Mouse (Mus musculus) layer of hippocampus, adult 8-10 months (tissue): ENCODE measurements around the gene Txlna. TPM values are rescaled to one million over a fixed set of nuclear protein-coding genes. Genes with fewer than 3 reads are reported as not detected.

Experiments used
- DNase-seq, 2 experiments: peaks; one replicate each; pipeline ENCODE4 v3.0.0; 2022; ENCODE audit warnings: low spot score in 2 of 2
- total RNA-seq, 4 experiments: library from RNA; stranded (reverse); gene quantifications; 2 replicates each; pipeline ENCODE4 v1.2.4; 2022

Gene Txlna
- total RNA-seq, 4 experiments from 2014 or later, result 42.1 to 46.3 (median 44.6) TPM

GRCm38 (mm10) chr4:129625029-129625370, 15.9 kb downstream of the Txlna start:
- DNase-seq, result peak in 1 of 2 experiments; percentile 65

GRCm38 (mm10) chr4:129624281-129625028, 16.4 kb downstream of the Txlna start:
- DNase-seq, result peak; percentile 88 to 93

GRCm38 (mm10) chr4:129623681-129624091, 17.2 kb downstream of the Txlna start, which contains the start of gene Ccdc28b:
Ccdc28b (minus strand) TSS chr4:129623947.
- DNase-seq, result peak in 1 of 2 experiments; percentile 60

- DNase-seq, result no peak
Observed at GRCm38 (mm10) chr4:129622803-129623535, 17.9 kb downstream of the Txlna start.

GRCm38 (mm10) chr4:129622120-129622802, 18.6 kb downstream of the Txlna start:
- DNase-seq, result no peak

GRCm38 (mm10) chr4:129621283-129621841, 19.5 kb downstream of the Txlna start:
- DNase-seq, result no peak

GRCm38 (mm10) chr4:129620419-129621282, 20.2 kb downstream of the Txlna start:
- DNase-seq, result no peak

- DNase-seq, result peak; percentile 94 to 97
Observed at GRCm38 (mm10) chr4:129618786-129619691, 21.8 kb downstream of the Txlna start, which contains the start of gene Iqcc. Iqcc (minus strand) TSS chr4:129619099.

GRCm38 (mm10) chr4:129618031-129618430, 22.8 kb downstream of the Txlna start:
- no peak for DNase-seq

GRCm38 (mm10) chr4:129617121-129617641, 23.7 kb downstream of the Txlna start:
- DNase-seq, result peak in 1 of 2 experiments; percentile 16

GRCm38 (mm10) chr4:129616631-129617030, 24.2 kb downstream of the Txlna start:
- DNase-seq, result no peak

GRCm38 (mm10) chr4:129615801-129616290, 25.0 kb downstream of the Txlna start:
- no peak for DNase-seq

- DNase-seq, result no peak
Observed at GRCm38 (mm10) chr4:129614093-129614492, 26.8 kb downstream of the Txlna start, which contains the start of gene Dcdc2b. Dcdc2b (minus strand) TSS chr4:129614257.

GRCm38 (mm10) chr4:129610472-129610871, 30.4 kb downstream of the Txlna start:
- no peak for DNase-seq

GRCm38 (mm10) chr4:129610026-129610425, 30.8 kb downstream of the Txlna start:
- DNase-seq, result no peak

- DNase-seq, result no peak
Observed at GRCm38 (mm10) chr4:129609139-129609631, 31.7 kb downstream of the Txlna start.

GRCm38 (mm10) chr4:129608426-129609025, 32.3 kb downstream of the Txlna start:
- DNase-seq, result peak; percentile 80 to 81
